Mouse (Mus musculus): ENCODE data around the gene Dock4.
"Not testable (repeated sequence)": the region's sequence is repeated elsewhere in the genome, so short reads cannot be mapped to it uniquely, and the experiment has no call there.

The Dock4 gene

GRCm38 (mm10) chr12:40825935-40826460, 380.2 kb downstream of the Dock4 start:
- no peak for DNase-seq (ENCODE audit: low read depth)

- DNase-seq (ENCODE audit: low read depth) = no peak
These were observed 380.7 kb downstream of the Dock4 start for GRCm38 (mm10) chr12:40826491-40826890.

GRCm38 (mm10) chr12:40828025-40828424, 382.3 kb downstream of the Dock4 start:
- no peak for DNase-seq (ENCODE audit: low read depth)

GRCm38 (mm10) chr12:40829269-40829668, 383.5 kb downstream of the Dock4 start:
- no peak for DNase-seq (ENCODE audit: low read depth)

GRCm38 (mm10) chr12:40832157-40832556, 386.4 kb downstream of the Dock4 start:
- no peak for DNase-seq (ENCODE audit: low read depth)

GRCm38 (mm10) chr12:40836924-40837323, 391.2 kb downstream of the Dock4 start:
- DNase-seq (ENCODE audit: low read depth) = no peak

- peak; percentile 47 for DNase-seq (ENCODE audit: low read depth)
These were observed 392.0 kb downstream of the Dock4 start for GRCm38 (mm10) chr12:40837597-40838337.

GRCm38 (mm10) chr12:40838338-40838695, 392.6 kb downstream of the Dock4 start:
- no peak for DNase-seq (ENCODE audit: low read depth)

- DNase-seq (ENCODE audit: low read depth) = no peak
These were observed 393.2 kb downstream of the Dock4 start for GRCm38 (mm10) chr12:40838940-40839339.

- DNase-seq (ENCODE audit: low read depth) = no peak
These were observed 394.1 kb downstream of the Dock4 start for GRCm38 (mm10) chr12:40839817-40840216.

GRCm38 (mm10) chr12:40842251-40842988, 396.7 kb downstream of the Dock4 start:
- DNase-seq (ENCODE audit: low read depth) = peak; percentile 41

- no peak for DNase-seq (ENCODE audit: low read depth)
These were observed 397.2 kb downstream of the Dock4 start for GRCm38 (mm10) chr12:40842991-40843390.

- DNase-seq (ENCODE audit: low read depth) = no peak
These were observed 397.8 kb downstream of the Dock4 start for GRCm38 (mm10) chr12:40843474-40844080.

GRCm38 (mm10) chr12:40844324-40844723, 398.6 kb downstream of the Dock4 start:
- no peak for DNase-seq (ENCODE audit: low read depth)

- no peak for DNase-seq (ENCODE audit: low read depth)
These were observed 409.1 kb downstream of the Dock4 start for GRCm38 (mm10) chr12:40854705-40855367.

- DNase-seq (ENCODE audit: low read depth) = no peak
These were observed 411.7 kb downstream of the Dock4 start for GRCm38 (mm10) chr12:40857466-40857865.

- DNase-seq (ENCODE audit: low read depth) = not testable (repeated sequence)
These were observed 413.0 kb downstream of the Dock4 start for GRCm38 (mm10) chr12:40858763-40859162.

GRCm38 (mm10) chr12:40870387-40870786, 424.6 kb downstream of the Dock4 start:
- no peak for DNase-seq (ENCODE audit: low read depth)

GRCm38 (mm10) chr12:40872716-40873115, 427.0 kb downstream of the Dock4 start:
- no peak for DNase-seq (ENCODE audit: low read depth)

GRCm38 (mm10) chr12:40873267-40873666, 427.5 kb downstream of the Dock4 start:
- not testable (repeated sequence) for DNase-seq (ENCODE audit: low read depth)

- DNase-seq (ENCODE audit: low read depth) = no peak
These were observed 439.2 kb downstream of the Dock4 start for GRCm38 (mm10) chr12:40884976-40885375.

- no peak for DNase-seq (ENCODE audit: low read depth)
These were observed 439.6 kb downstream of the Dock4 start for GRCm38 (mm10) chr12:40885377-40885776.

Measured in c-Kit-positive CD71-positive TER-119-negative erythroid progenitor cells, embryonic 14.5 days (primary cell).